ENCODE assay signal across 10 mouse cellular contexts in genomic region chr8:12126374-12127001, GRCm38 (mm10).
DNase-seq lines count a peak whose midpoint lies in the region; ATAC-seq lines count a peak whose summit lies in the region.
"Had no signal": no experiment of that assay in that cellular context is flagged by ENCODE, and none has a peak within 500 bp of the region (broad histone marks: within the 10 kb centered on the region; RNA-seq: fewer than 3 reads in every experiment).

No protein-coding gene starts in this region.

- H3K4me1 ChIP-seq in limb, embryonic 12.5 days (replicated peaks): peaks cover 18% of the 10 kb centered on the region
- peaks cover 10% of the 10 kb centered on the region; the same call in 1 of the 2 replicates for H3K4me1 ChIP-seq in limb, embryonic 10.5 days
- peaks cover 30% of the 10 kb centered on the region for H3K4me1 ChIP-seq in hindbrain, embryonic 10.5 days (replicated peaks)
- H3K4me1 ChIP-seq in limb, embryonic 13.5 days: peaks cover 22% of the 10 kb centered on the region
- peaks cover 4% of the 10 kb centered on the region; the same call in 1 of the 2 replicates for H3K4me1 ChIP-seq in heart, embryonic 10.5 days

- no peak overlapping the region for H3K9ac ChIP-seq in limb, embryonic 12.5 days (replicated peaks)
- H3K9ac ChIP-seq in limb, embryonic 13.5 days: no peak overlapping the region
- H3K9ac ChIP-seq: liver, postnatal 0 days had no signal

- H3K36me3 ChIP-seq in limb, embryonic 12.5 days: no peaks in the 10 kb centered on the region
- no peaks in the 10 kb centered on the region for H3K36me3 ChIP-seq in limb, embryonic 10.5 days
- no peaks in the 10 kb centered on the region for H3K36me3 ChIP-seq in hindbrain, embryonic 10.5 days
- H3K36me3 ChIP-seq in limb, embryonic 13.5 days: no peaks in the 10 kb centered on the region
- no peaks in the 10 kb centered on the region for H3K36me3 ChIP-seq in heart, embryonic 10.5 days

- no peak overlapping the region for H3K27ac ChIP-seq in limb, embryonic 12.5 days
- no peak overlapping the region for H3K27ac ChIP-seq in limb, embryonic 10.5 days
- H3K27ac ChIP-seq in hindbrain, embryonic 10.5 days: peak overlapping the region; percentile 78
- H3K27ac ChIP-seq in limb, embryonic 13.5 days: no peak overlapping the region; the same call in 1 of the 2 replicates
- no peak overlapping the region for H3K27ac ChIP-seq in heart, embryonic 10.5 days

- WGBS in limb, embryonic 12.5 days: 37% methylated on average over 11 of the region's 11 CpGs
- 69% methylated on average over 11 of the region's 11 CpGs for WGBS in limb, embryonic 10.5 days
- WGBS in hindbrain, embryonic 10.5 days: 44% methylated on average over 11 of the region's 11 CpGs
- WGBS in limb, embryonic 13.5 days: 24% methylated on average over 11 of the region's 11 CpGs
- 65% methylated on average over 11 of the region's 11 CpGs for WGBS in heart, embryonic 10.5 days

- peaks cover 38% of the 10 kb centered on the region for H3K27me3 ChIP-seq in limb, embryonic 12.5 days
- peaks cover 17% of the 10 kb centered on the region for H3K27me3 ChIP-seq in limb, embryonic 10.5 days (ENCODE audit: low read depth, poor library complexity, severe bottlenecking)
- H3K27me3 ChIP-seq in hindbrain, embryonic 10.5 days (ENCODE audit: insufficient read depth, poor library complexity, severe bottlenecking): peaks cover 38% of the 10 kb centered on the region
- peaks cover 41% of the 10 kb centered on the region for H3K27me3 ChIP-seq in limb, embryonic 13.5 days
- H3K27me3 ChIP-seq in heart, embryonic 10.5 days (ENCODE audit: insufficient read depth, poor library complexity, severe bottlenecking): peaks cover 20% of the 10 kb centered on the region

- H3K9me3 ChIP-seq in limb, embryonic 12.5 days: peaks cover 11% of the 10 kb centered on the region
- no peaks in the 10 kb centered on the region for H3K9me3 ChIP-seq in limb, embryonic 10.5 days (replicated peaks)
- H3K9me3 ChIP-seq in hindbrain, embryonic 10.5 days: peaks cover 6% of the 10 kb centered on the region; the same call in 1 of the 2 replicates
- 0 out of 2 replicates have a peak, but pooled peaks cover 5% of the 10 kb centered on the region for H3K9me3 ChIP-seq in limb, embryonic 13.5 days
- no peaks in the 10 kb centered on the region for H3K9me3 ChIP-seq in heart, embryonic 10.5 days

- no peak for DNase-seq in limb, embryonic 10.5 days (ENCODE audit: low spot score)
- peak; percentile 35 for DNase-seq in hindbrain, embryonic 10.5 days (ENCODE audit: low spot score)
- peak; percentile 14 for DNase-seq in right cerebral cortex, postnatal 25 days
- no peak for DNase-seq in heart, embryonic 10.5 days (ENCODE audit: low spot score)
- DNase-seq in cerebellum, adult 18-20 months: no peak
- DNase-seq: kidney, adult 9 months; liver, postnatal 0 days had no signal

- no peak overlapping the region for H3K4me2 ChIP-seq in limb, embryonic 12.5 days
- 0 out of 2 replicates have a peak overlapping the region, but pooled peaks have one; percentile 19 for H3K4me2 ChIP-seq in limb, embryonic 13.5 days (replicated peaks)

- ATAC-seq in limb, embryonic 12.5 days (ENCODE audit: insufficient number of reproducible peaks, insufficient read depth, low FRiP score, low TSS enrichment, low read depth): peak; percentile 78
- peak; percentile 80 for ATAC-seq in limb, embryonic 13.5 days (ENCODE audit: low FRiP score, low read depth)
- no peak for ATAC-seq in cerebellum, adult (ENCODE audit: insufficient number of reproducible peaks, low FRiP score, low TSS enrichment)
- ATAC-seq: liver, postnatal 0 days had no signal

- no peak overlapping the region for H3K4me3 ChIP-seq in limb, embryonic 12.5 days (replicated peaks)
- H3K4me3 ChIP-seq in limb, embryonic 10.5 days: no peak overlapping the region
- peak overlapping the region; percentile 11; the same call in 1 of the 2 replicates for H3K4me3 ChIP-seq in hindbrain, embryonic 10.5 days
- H3K4me3 ChIP-seq in limb, embryonic 13.5 days: no peak overlapping the region
- no peak overlapping the region for H3K4me3 ChIP-seq in heart, embryonic 10.5 days

Comparison
In these comparisons a context has a peak if more than half of its experiments do, and no peak if none do; other contexts are left out.
1. DNase-seq: peak in hindbrain, embryonic 10.5 days (single experiment) and right cerebral cortex, postnatal 25 days (single experiment); none in limb, embryonic 10.5 days (single experiment), heart, embryonic 10.5 days (single experiment) and cerebellum, adult 18-20 months (0 of 2).